Mouse (Mus musculus) left cerebral cortex, adult 6 months (tissue): ENCODE measurements around the gene Gpr35. TPM values are rescaled to one million over a fixed set of nuclear protein-coding genes. Genes with fewer than 3 reads are reported as not detected.

ENCODE experiments used
- long read RNA-seq, 2 experiments: library from polyadenylated mRNA; unstranded; transcript quantifications; one replicate each; pipeline ENCODE4 v2.0.0; 2019 to 2020
- polyA plus RNA-seq: library from polyadenylated mRNA; unstranded; fragments of <200 nt; fragmentation: Nextera tagmentation; gene quantifications from 2 replicates; pipeline ENCODE4 v1.2.3, GENCODE M21; 2021

Gene Gpr35
- 0.06 and 0.24 TPM in 2 replicates for polyA plus RNA-seq
- long read RNA-seq, experiment 1, partial matches to known transcripts = 0 of 2 reads
- long read RNA-seq, experiment 1, other reads (novel, unspliced or antisense) = 2 of 2 reads
- long read RNA-seq, experiment 2 = 0 reads

GRCm38 (mm10) chr1:92950607-92951006, at the start of gene Gpr35:
TSS of gene Gpr35 (plus strand) at chr1:92950865.

GRCm38 (mm10) chr1:92902786-92903185, 47.9 kb upstream of the Gpr35 start, which contains the start of gene Ankmy1:
TSS of gene Ankmy1 (minus strand) at chr1:92902906.

GRCm38 (mm10) chr1:92906779-92907631, 43.7 kb upstream of the Gpr35 start, which contains the start of gene Dusp28:
TSS of gene Dusp28 (plus strand) at chr1:92906981.

GRCm38 (mm10) chr1:92910239-92910885, 40.3 kb upstream of the Gpr35 start, which contains the start of gene Rnpepl1:
TSS of gene Rnpepl1 (plus strand) at chr1:92910783.

GRCm38 (mm10) chr1:92934182-92934827, 16.4 kb upstream of the Gpr35 start, which contains the start of gene Capn10:
TSS of gene Capn10 (plus strand) at chr1:92934376.

GRCm38 (mm10) chr1:93006061-93006460, 55.4 kb downstream of the Gpr35 start, which contains the start of gene Aqp12:
TSS of gene Aqp12 (plus strand) at chr1:93006334.

Other genes with a start within 250 kb of the Gpr35 start
- gene Gpc1, start 119.2 kb upstream of the Gpr35 start, polyA plus RNA-seq = 9.3 and 33.7 TPM in 2 replicates
- 0.14 and 0.42 TPM in 2 replicates for gene Ankmy1, start 48.0 kb upstream of the Gpr35 start, polyA plus RNA-seq
- 35.0 and 44.7 TPM in 2 replicates for gene Dusp28, start 43.9 kb upstream of the Gpr35 start, polyA plus RNA-seq
- 7.9 and 15.2 TPM in 2 replicates for gene Rnpepl1, start 40.1 kb upstream of the Gpr35 start, polyA plus RNA-seq
- gene Capn10, start 16.5 kb upstream of the Gpr35 start, polyA plus RNA-seq = 28.1 and 34.0 TPM in 2 replicates
- not detected in 2 replicates for gene Aqp12, start 55.5 kb downstream of the Gpr35 start, polyA plus RNA-seq
- 203 and 209 TPM in 2 replicates for gene Kif1a, start 151.1 kb downstream of the Gpr35 start, polyA plus RNA-seq
- not detected in 2 replicates for gene Agxt, start 184.4 kb downstream of the Gpr35 start, polyA plus RNA-seq
- gene 2310007B03Rik, start 210.1 kb downstream of the Gpr35 start, polyA plus RNA-seq = 0.06 TPM in 1 of 2 replicates, not detected in the other
- 0.01 TPM in 1 of 2 replicates, not detected in the other for gene Crocc2, start 217.9 kb downstream of the Gpr35 start, polyA plus RNA-seq